ENCODE assay signal across 24 mouse cellular contexts in genomic region chr13:67572591-67573189, GRCm38 (mm10). TPM values are rescaled to one million over a fixed set of nuclear protein-coding genes. Genes with fewer than 3 reads are reported as not detected.
"Had no signal": no experiment of that assay in that cellular context is flagged by ENCODE, and none has a peak within 500 bp of the region (broad histone marks: within the 10 kb centered on the region; RNA-seq: fewer than 3 reads in every experiment).

No protein-coding gene starts in this region.

- H3K4me2 ChIP-seq: kidney, embryonic 15.5 days; limb, embryonic 12.5 days; limb, embryonic 15.5 days; liver, embryonic 11.5 days; lung, embryonic 15.5 days; midbrain, embryonic 12.5 days; midbrain, embryonic 15.5 days; neural tube, embryonic 12.5 days; neural tube, embryonic 15.5 days had no signal

- H3K27me3 ChIP-seq: kidney, embryonic 15.5 days; limb, embryonic 12.5 days; limb, embryonic 15.5 days; lung, embryonic 15.5 days; midbrain, embryonic 12.5 days; midbrain, embryonic 15.5 days; neural tube, embryonic 12.5 days; neural tube, embryonic 15.5 days had no signal

- H3K27ac ChIP-seq: kidney, embryonic 15.5 days; limb, embryonic 12.5 days; limb, embryonic 15.5 days; liver, embryonic 14.5 days; lung, embryonic 15.5 days; midbrain, embryonic 12.5 days; midbrain, embryonic 15.5 days; neural tube, embryonic 12.5 days; neural tube, embryonic 15.5 days; stomach, postnatal 0 days had no signal

- H3K4me1 ChIP-seq: kidney, embryonic 15.5 days; limb, embryonic 12.5 days; limb, embryonic 15.5 days; lung, embryonic 15.5 days; midbrain, embryonic 12.5 days; midbrain, embryonic 15.5 days; neural tube, embryonic 12.5 days; neural tube, embryonic 15.5 days had no signal

- H3K9ac ChIP-seq: kidney, embryonic 15.5 days; limb, embryonic 12.5 days; limb, embryonic 15.5 days; liver, embryonic 14.5 days; lung, embryonic 15.5 days; midbrain, embryonic 12.5 days; midbrain, embryonic 15.5 days; neural tube, embryonic 12.5 days; neural tube, embryonic 15.5 days had no signal

- H3K36me3 ChIP-seq: kidney, embryonic 15.5 days; limb, embryonic 12.5 days; limb, embryonic 15.5 days; lung, embryonic 15.5 days; midbrain, embryonic 12.5 days; midbrain, embryonic 15.5 days; neural tube, embryonic 12.5 days; neural tube, embryonic 15.5 days had no signal

- DNase-seq: kidney, postnatal 10 days; kidney, postnatal 36 days; left cerebral cortex, postnatal 4 days; lung, adult 18-20 months; lung, postnatal 10 days; lung, postnatal 36 days; right cerebral cortex, adult 18-20 months; right cerebral cortex, postnatal 14 days; right cerebral cortex, postnatal 4 days; thymus, adult 2 months; thymus, postnatal 14 days; thymus, postnatal 4 days had no signal

- ATAC-seq: midbrain, embryonic 15.5 days had no signal

- H3K9me3 ChIP-seq: kidney, embryonic 15.5 days; limb, embryonic 12.5 days; limb, embryonic 15.5 days; lung, embryonic 15.5 days; midbrain, embryonic 12.5 days; midbrain, embryonic 15.5 days; neural tube, embryonic 12.5 days; neural tube, embryonic 15.5 days had no signal

- H3K4me3 ChIP-seq: kidney, embryonic 15.5 days; limb, embryonic 12.5 days; limb, embryonic 15.5 days; lung, embryonic 15.5 days; midbrain, embryonic 12.5 days; midbrain, embryonic 15.5 days; neural tube, embryonic 12.5 days; neural tube, embryonic 15.5 days had no signal

RNA-seq across cellular contexts. Expression of gene Gm26965, which starts 46.7 kb away (rescaled TPM):
- total RNA-seq: left cerebral cortex, postnatal 4 days had no signal
- polyA plus RNA-seq: kidney, embryonic 15.5 days; limb, embryonic 15.5 days; liver, embryonic 11.5 days; liver, embryonic 14.5 days; lung, embryonic 15.5 days; midbrain, embryonic 15.5 days; neural tube, embryonic 12.5 days; neural tube, embryonic 15.5 days; stomach, embryonic 14.5 days; stomach, postnatal 0 days; thymus, adult 2 months had no signal
